Mouse (Mus musculus) MEL (cell line): ENCODE results near the gene Gm20388. TPM values are rescaled to one million over a fixed set of nuclear protein-coding genes. Genes with fewer than 3 reads are reported as not detected.
A peak's percentile ranks its signal among the peaks of the same experiment; 100 is the strongest.
"Not testable (repeated sequence)": the region's sequence is repeated elsewhere in the genome, so short reads cannot be mapped to it uniquely, and the experiment has no call there.

Experiments used
- DNase-seq: peaks from one replicate; pipeline ENCODE4 v3.0.0; 2011; ENCODE audit warnings: low read depth, low spot score
- H3K27ac ChIP-seq: 2 replicates; pipeline ENCODE4 v1.5.1; 2012; ENCODE audit warnings: low read depth, mild to moderate bottlenecking, control low read depth, low read length, moderate library complexity; ENCODE audit not compliant: control insufficient read depth
- H3K27me3 ChIP-seq, 2 experiments: fragments of 150-350 bp in 1 of 2; sonication (generic) in 1 of 2; 2 replicates each; pipeline ENCODE4 v1.6.1; 2012; ENCODE audit warnings: low read length in 2 of 2, mild to moderate bottlenecking in 2 of 2, improper control_type of control experiment in 1 of 2, moderate library complexity in 1 of 2; ENCODE audit not compliant: insufficient read depth in 2 of 2, control insufficient read depth in 1 of 2
- H3K36me3 ChIP-seq, 2 experiments: 2 replicates each; pipeline ENCODE4 v1.6.1; 2012 to 2014; ENCODE audit warnings: low read length in 2 of 2, improper control_type of control experiment in 1 of 2, inconsistent platforms in 1 of 2, mild to moderate bottlenecking in 1 of 2; ENCODE audit not compliant: insufficient read depth in 2 of 2, control insufficient read depth in 1 of 2
- H3K4me1 ChIP-seq, 2 experiments: fragments of 150-350 bp in 1 of 2; sonication (generic) in 1 of 2; 2 replicates each; pipeline ENCODE4 v1.6.1; 2012; ENCODE audit warnings: low read length in 2 of 2, improper control_type of control experiment in 1 of 2, mild to moderate bottlenecking in 1 of 2; ENCODE audit not compliant: insufficient read depth in 2 of 2, control insufficient read depth in 1 of 2
- H3K4me3 ChIP-seq, 2 experiments: fragments of 150-350 bp in 1 of 2; sonication (generic) in 1 of 2; 2 replicates each; pipeline ENCODE4 v1.5.1; 2012; ENCODE audit warnings: low read depth in 2 of 2, low read length in 2 of 2, mild to moderate bottlenecking in 2 of 2, moderate library complexity in 2 of 2, control low read depth in 1 of 2, improper control_type of control experiment in 1 of 2; ENCODE audit not compliant: control insufficient read depth in 1 of 2, insufficient read depth in 1 of 2
- H3K79me2 ChIP-seq: 2 replicates; pipeline ENCODE4 v1.6.1; 2012; ENCODE audit warnings: mild to moderate bottlenecking, low read length, moderate library complexity; ENCODE audit not compliant: control insufficient read depth, poor library complexity, insufficient read depth
- H3K9ac ChIP-seq: 2 replicates; pipeline ENCODE4 v1.6.1; 2012; ENCODE audit warnings: low read depth, mild to moderate bottlenecking, control low read depth, low read length, moderate library complexity; ENCODE audit not compliant: control insufficient read depth, poor library complexity, severe bottlenecking
- H3K9me3 ChIP-seq: fragments of 150-350 bp; sonication (generic); replicated peaks from 2 replicates; pipeline ENCODE4 v1.6.1; 2012; ENCODE audit warnings: mild to moderate bottlenecking, low read length, improper control_type of control experiment, moderate library complexity; ENCODE audit not compliant: insufficient read depth
- CTCF ChIP-seq, 3 experiments: IDR thresholded peaks in 2 of 3; conservative IDR thresholded peaks in 1 of 3; 2 replicates each; pipeline ENCODE4 v1.5.1; 2011 to 2012; ENCODE audit warnings: low read length in 3 of 3, low read depth in 2 of 3, mild to moderate bottlenecking in 2 of 3, improper control_type of control experiment in 1 of 3, inconsistent platforms in 1 of 3, mixed read lengths in 1 of 3, moderate library complexity in 1 of 3; ENCODE audit not compliant: control insufficient read depth in 1 of 3, insufficient read depth in 1 of 3, poor library complexity in 1 of 3, severe bottlenecking in 1 of 3
- MYC ChIP-seq: IDR thresholded peaks from 2 replicates; pipeline ENCODE4 v1.6.1; 2011; ENCODE audit warnings: low read depth, mild to moderate bottlenecking, low read length, improper control_type of control experiment, moderate library complexity
- POLR2AphosphoS5 ChIP-seq: IDR thresholded peaks from 2 replicates; pipeline ENCODE4 v1.6.1; 2012; ENCODE audit warnings: low read depth, borderline replicate concordance, mild to moderate bottlenecking, inconsistent platforms, low read length, moderate library complexity, mixed read lengths
- TBP ChIP-seq: IDR thresholded peaks from 2 replicates; pipeline ENCODE4 v1.8.0; 2011; ENCODE audit warnings: low read depth, low read length, improper control_type of control experiment
- ZKSCAN1 ChIP-seq: IDR thresholded peaks from 2 replicates; pipeline ENCODE4 v1.6.1; 2012; ENCODE audit warnings: low read depth, mild to moderate bottlenecking, inconsistent platforms, low read length, improper control_type of control experiment, moderate library complexity
- polyA plus RNA-seq, 2 experiments: library from polyadenylated mRNA; stranded (reverse) in 1 of 2; unstranded in 1 of 2; fragments of >175 nt in 1 of 2; fragments of >200 nt in 1 of 2; gene quantifications; 2 replicates each; pipeline versions ENCODE4 v1.2.1 to v1.2.4; 2012; ENCODE audit warnings: low replicate concordance in 2 of 2, low read depth in 1 of 2; ENCODE audit not compliant: insufficient read length in 2 of 2, insufficient read depth in 1 of 2, missing spikeins in 1 of 2
- total RNA-seq: library from RNA; depleted of rRNA; stranded (reverse); fragments of 300-350 nt; gene quantifications from 2 replicates; pipeline ENCODE4 v1.2.3, GENCODE M21; 2012

Gene Gm20388
- total and polyA plus RNA-seq, 3 experiments, result 11.1 to 17.8 TPM; not detected in 1

DNA sequence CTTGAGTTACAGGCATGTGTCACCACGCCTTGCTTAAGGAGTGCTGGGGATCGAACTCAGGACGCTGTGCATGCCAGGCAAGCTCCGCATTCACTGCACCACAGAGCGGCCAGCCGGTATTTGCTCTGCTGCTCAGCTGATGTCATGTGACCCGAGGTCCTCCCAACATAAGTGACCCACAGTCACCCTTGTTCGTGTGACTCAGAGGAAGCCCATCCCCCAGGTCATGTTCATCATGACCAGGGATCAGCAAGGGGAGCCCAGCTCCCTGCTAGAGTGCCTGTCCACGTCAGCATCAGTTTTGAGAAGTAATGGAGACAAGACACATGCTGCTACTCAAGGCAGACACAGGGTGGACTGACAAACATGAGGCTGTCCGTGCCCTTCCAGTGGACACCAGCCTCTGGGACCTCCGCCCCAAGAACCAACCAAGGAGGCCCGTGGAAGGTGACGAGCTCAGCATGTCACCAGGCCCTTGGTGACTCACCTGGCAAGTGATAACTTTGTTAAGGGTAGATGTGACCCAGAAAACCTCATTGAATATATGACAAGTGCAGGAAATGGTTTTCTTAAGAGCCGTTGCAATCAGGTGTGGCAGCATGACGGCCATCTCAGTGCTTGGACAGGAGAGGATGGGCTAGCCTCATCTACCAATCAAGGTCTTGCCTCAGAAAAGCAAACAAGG, 805.5 kb downstream of the Gm20388 start:
- H3K4me3 ChIP-seq, result no peak overlapping the region
- DNase-seq, result no peak
- H3K9me3 ChIP-seq, result no peaks in the 10 kb centered on the region
- no peaks in the 10 kb centered on the region for H3K4me1 ChIP-seq
- H3K9ac ChIP-seq, result no peak overlapping the region
- no peak overlapping the region for H3K27ac ChIP-seq
- no peaks in the 10 kb centered on the region for H3K27me3 ChIP-seq
- no peak for TF ChIP-seq ZKSCAN1
- H3K79me2 ChIP-seq, result no peaks in the 10 kb centered on the region
- no peaks in the 10 kb centered on the region for H3K36me3 ChIP-seq

DNA sequence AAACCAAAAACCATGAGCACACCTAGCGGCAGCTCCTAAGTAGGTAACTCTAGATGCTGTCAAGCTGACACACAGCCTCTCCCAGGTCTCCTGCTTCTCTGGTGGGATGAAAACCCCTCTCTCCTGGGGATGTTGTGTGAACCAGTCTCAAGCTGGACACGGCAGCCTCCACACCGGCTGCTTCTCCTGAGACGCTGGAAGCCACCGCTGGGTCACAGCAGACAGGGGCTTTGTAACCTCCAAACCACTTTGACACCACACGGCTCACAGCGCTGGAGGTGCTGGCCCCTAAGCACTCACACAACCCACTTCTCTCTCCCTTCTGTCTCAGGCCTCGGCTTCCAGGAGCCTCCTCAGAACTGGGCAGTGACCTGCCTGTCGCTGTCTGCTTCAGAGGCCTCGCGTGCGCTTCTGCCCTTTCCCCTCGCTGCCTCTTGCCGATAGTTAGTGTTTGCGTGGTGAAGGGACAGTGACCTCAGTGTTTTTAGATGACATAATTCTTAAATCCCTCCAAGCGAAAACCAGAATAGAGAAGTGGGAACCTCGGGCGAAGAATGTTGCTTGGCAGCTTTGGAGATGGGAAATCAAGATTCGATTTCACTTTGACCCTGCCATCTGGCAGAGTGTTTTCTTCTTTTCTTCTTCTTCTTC, 809.1 kb downstream of the Gm20388 start:
- H3K9ac ChIP-seq, result no peak overlapping the region
- no peaks in the 10 kb centered on the region for H3K9me3 ChIP-seq
- TF ChIP-seq POLR2AphosphoS5, result no peak
- no peak overlapping the region for H3K27ac ChIP-seq
- H3K4me1 ChIP-seq, result no peaks in the 10 kb centered on the region
- H3K4me3 ChIP-seq, result no peak overlapping the region
- H3K27me3 ChIP-seq, result no peaks in the 10 kb centered on the region; a peak in 1 of 4 replicates
- H3K36me3 ChIP-seq, result no peaks in the 10 kb centered on the region
- DNase-seq, result no peak
- H3K79me2 ChIP-seq, result no peaks in the 10 kb centered on the region

DNA sequence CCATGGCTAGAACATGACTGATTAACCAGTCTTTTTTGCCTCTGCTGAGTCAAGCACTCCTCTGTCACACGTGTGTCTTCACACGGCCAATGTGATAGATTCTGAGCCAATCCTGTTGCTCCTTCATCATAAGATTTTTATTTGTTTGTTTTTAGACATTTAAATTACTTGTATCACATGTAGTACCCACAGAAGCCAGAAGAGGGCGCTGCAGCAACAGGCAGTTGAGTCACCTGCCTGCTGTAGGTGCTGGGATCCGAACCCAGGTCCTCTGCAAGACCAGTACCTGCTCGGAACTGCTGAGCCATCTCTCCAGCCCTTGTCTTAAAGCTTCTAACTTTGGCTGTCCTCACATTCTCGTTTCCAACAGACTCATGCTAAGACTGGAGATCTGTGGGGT, 812.4 kb downstream of the Gm20388 start:
- no peak overlapping the region for H3K4me3 ChIP-seq
- H3K9ac ChIP-seq, result no peak overlapping the region
- no peak for TF ChIP-seq MYC
- TF ChIP-seq CTCF (IDR thresholded peaks at IDR 0.05 in 2 of 3, conservative IDR thresholded peaks at IDR 0.05 in 1 of 3; ENCODE audit: control insufficient read depth in 1 of 3, insufficient read depth in 1 of 3, low read depth in 2 of 3, low read length in 3 of 3, poor library complexity in 1 of 3, severe bottlenecking in 1 of 3), result peak; percentile 19 to 48 (median 41)
- TF ChIP-seq, all 39 proteins: peak for 1
- no peaks in the 10 kb centered on the region for H3K4me1 ChIP-seq
- H3K79me2 ChIP-seq, result no peaks in the 10 kb centered on the region
- no peaks in the 10 kb centered on the region for H3K9me3 ChIP-seq
- peak; percentile 16 for DNase-seq
- no peak overlapping the region for H3K27ac ChIP-seq
- H3K36me3 ChIP-seq, result no peaks in the 10 kb centered on the region
- no peaks in the 10 kb centered on the region; a peak in 1 of 4 replicates for H3K27me3 ChIP-seq

DNA sequence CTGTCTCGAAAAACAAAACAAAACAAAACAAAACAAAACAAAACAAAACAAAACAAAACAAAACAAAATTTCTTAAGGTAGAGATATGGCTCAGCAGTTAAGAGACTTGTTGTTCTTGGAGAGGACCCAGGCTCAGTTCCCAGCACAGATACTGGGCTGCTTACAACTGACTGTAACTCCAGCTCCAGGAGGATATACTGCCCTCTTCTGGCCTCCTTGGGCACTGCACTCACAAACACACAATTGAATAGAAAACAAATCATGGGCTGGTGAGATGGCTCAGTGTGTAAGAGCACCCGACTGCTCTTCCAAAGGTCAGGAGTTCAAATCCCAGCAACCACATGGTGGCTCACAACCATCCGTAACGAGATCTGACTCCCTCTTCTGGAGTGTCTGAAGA, 813.5 kb downstream of the Gm20388 start:
- H3K79me2 ChIP-seq, H3K27me3 ChIP-seq, H3K9ac ChIP-seq, H3K27ac ChIP-seq, H3K4me3 ChIP-seq, H3K9me3 ChIP-seq, H3K4me1 ChIP-seq, H3K36me3 ChIP-seq: not testable (repeated sequence)
- TF ChIP-seq CTCF (IDR thresholded peaks at IDR 0.05 in 2 of 3, conservative IDR thresholded peaks at IDR 0.05 in 1 of 3; ENCODE audit: control insufficient read depth in 1 of 3, insufficient read depth in 1 of 3, low read depth in 2 of 3, low read length in 3 of 3, poor library complexity in 1 of 3, severe bottlenecking in 1 of 3) (peak in 2 of 3 experiments; percentile 29 to 32; a peak in 4 of 6 replicates), TBP (peak; percentile 43; the same call in 1 of the 2 replicates)
- peak; percentile 30 for DNase-seq
